Mouse (Mus musculus): ENCODE measurements around the gene Pclo. TPM values are rescaled to one million over a fixed set of nuclear protein-coding genes. Genes with fewer than 3 reads are reported as not detected.

The Pclo gene
- polyA plus RNA-seq, 1 experiment from 2014 or later: 2.4 TPM

GRCm38 (mm10) chr5:14705423-14705822, 190.7 kb downstream of the Pclo start:
- H3K9ac ChIP-seq (ENCODE audit: low read length): no peak overlapping the region
- no peak for ATAC-seq (replicated peaks; ENCODE audit: low FRiP score)

GRCm38 (mm10) chr5:14707311-14707710, 192.6 kb downstream of the Pclo start:
- no peak for ATAC-seq (replicated peaks; ENCODE audit: low FRiP score)
- no peak for DNase-seq (ENCODE audit: low spot score)
- WGBS: 82% methylated on average over 4 of the region's 4 CpGs
- Histone ChIP-seq H3K9me3 (ENCODE audit: control insufficient read depth, low read length) (no peaks in the 10 kb centered on the region), H3K4me1 (replicated peaks; ENCODE audit: control insufficient read depth, insufficient read depth, low read length) (no peaks in the 10 kb centered on the region), H3K27me3 (ENCODE audit: control insufficient read depth, insufficient read depth, low read length) (no peaks in the 10 kb centered on the region), H3K36me3 (ENCODE audit: control insufficient read depth, insufficient read depth, low read length) (no peaks in the 10 kb centered on the region), H3K27ac (ENCODE audit: low read depth, low read length) (no peak overlapping the region), H3K4me3 (ENCODE audit: low read depth, low read length) (no peak overlapping the region), H3K9ac (ENCODE audit: low read length) (no peak overlapping the region), H3K4me2 (ENCODE audit: low read depth, low read length, severe bottlenecking) (no peak overlapping the region)

More at GRCm38 (mm10) chr5:14705423-14705822, 190.7 kb downstream of the Pclo start:
- H3K4me3 ChIP-seq (ENCODE audit: low read depth, low read length): no peak overlapping the region
- no peaks in the 10 kb centered on the region for H3K4me1 ChIP-seq (replicated peaks; ENCODE audit: control insufficient read depth, insufficient read depth, low read length)
- no peak for DNase-seq (ENCODE audit: low spot score)
- H3K27ac ChIP-seq (ENCODE audit: low read depth, low read length): no peak overlapping the region
- no peaks in the 10 kb centered on the region for H3K9me3 ChIP-seq (ENCODE audit: control insufficient read depth, low read length)
- H3K4me2 ChIP-seq (ENCODE audit: low read depth, low read length, severe bottlenecking): no peak overlapping the region
- no peaks in the 10 kb centered on the region for H3K36me3 ChIP-seq (ENCODE audit: control insufficient read depth, insufficient read depth, low read length)
- WGBS: 52% methylated on average over 2 of the region's 2 CpGs
- H3K27me3 ChIP-seq (ENCODE audit: control insufficient read depth, insufficient read depth, low read length): no peaks in the 10 kb centered on the region

- H3K27ac ChIP-seq (ENCODE audit: low read depth, low read length): no peak overlapping the region
- H3K4me1 ChIP-seq (replicated peaks; ENCODE audit: control insufficient read depth, insufficient read depth, low read length): no peaks in the 10 kb centered on the region
- H3K9ac ChIP-seq (ENCODE audit: low read length): no peak overlapping the region
- ATAC-seq (replicated peaks; ENCODE audit: low FRiP score) (no peak), DNase-seq (ENCODE audit: low spot score) (no peak)
- H3K4me2 ChIP-seq (ENCODE audit: low read depth, low read length, severe bottlenecking): no peak overlapping the region
- H3K9me3 ChIP-seq (ENCODE audit: control insufficient read depth, low read length): no peaks in the 10 kb centered on the region
- H3K27me3 ChIP-seq (ENCODE audit: control insufficient read depth, insufficient read depth, low read length): no peaks in the 10 kb centered on the region
- 82% methylated on average over 3 of the region's 3 CpGs for WGBS
- H3K36me3 ChIP-seq (ENCODE audit: control insufficient read depth, insufficient read depth, low read length): no peaks in the 10 kb centered on the region
- no peak overlapping the region for H3K4me3 ChIP-seq (ENCODE audit: low read depth, low read length)
Observed at GRCm38 (mm10) chr5:14723576-14723975, 208.9 kb downstream of the Pclo start.

- DNase-seq (ENCODE audit: low spot score) (no peak), ATAC-seq (replicated peaks; ENCODE audit: low FRiP score) (no peak)
- H3K9me3 ChIP-seq (ENCODE audit: control insufficient read depth, low read length): no peaks in the 10 kb centered on the region
- H3K4me1 ChIP-seq (replicated peaks; ENCODE audit: control insufficient read depth, insufficient read depth, low read length): no peaks in the 10 kb centered on the region
- no peak overlapping the region for H3K4me2 ChIP-seq (ENCODE audit: low read depth, low read length, severe bottlenecking)
- WGBS: 84% methylated on average over 3 of the region's 3 CpGs
- no peaks in the 10 kb centered on the region for H3K36me3 ChIP-seq (ENCODE audit: control insufficient read depth, insufficient read depth, low read length)
- no peak overlapping the region for H3K9ac ChIP-seq (ENCODE audit: low read length)
- no peaks in the 10 kb centered on the region for H3K27me3 ChIP-seq (ENCODE audit: control insufficient read depth, insufficient read depth, low read length)
- H3K27ac ChIP-seq (ENCODE audit: low read depth, low read length): no peak overlapping the region
- H3K4me3 ChIP-seq (ENCODE audit: low read depth, low read length): no peak overlapping the region
Observed at GRCm38 (mm10) chr5:14728676-14729253, 214.0 kb downstream of the Pclo start.

- no peak overlapping the region for H3K4me2 ChIP-seq (ENCODE audit: low read depth, low read length, severe bottlenecking)
- no peak for DNase-seq (ENCODE audit: low spot score)
Observed at GRCm38 (mm10) chr5:14750882-14751281, 236.2 kb downstream of the Pclo start.

GRCm38 (mm10) chr5:14766686-14767085, 252.0 kb downstream of the Pclo start:
- no peak overlapping the region for H3K4me2 ChIP-seq (ENCODE audit: low read depth, low read length, severe bottlenecking)
- H3K27me3 ChIP-seq (ENCODE audit: control insufficient read depth, insufficient read depth, low read length): no peaks in the 10 kb centered on the region
- 94% methylated on average over 11 of the region's 11 CpGs for WGBS
- no peak overlapping the region for H3K27ac ChIP-seq (ENCODE audit: low read depth, low read length)
- no peak for ATAC-seq (replicated peaks; ENCODE audit: low FRiP score)
- no peak overlapping the region for H3K4me3 ChIP-seq (ENCODE audit: low read depth, low read length)
- no peak overlapping the region for H3K9ac ChIP-seq (ENCODE audit: low read length)
- DNase-seq (ENCODE audit: low spot score): no peak
- H3K9me3 ChIP-seq (ENCODE audit: control insufficient read depth, low read length): no peaks in the 10 kb centered on the region
- no peaks in the 10 kb centered on the region for H3K36me3 ChIP-seq (ENCODE audit: control insufficient read depth, insufficient read depth, low read length)
- no peaks in the 10 kb centered on the region for H3K4me1 ChIP-seq (replicated peaks; ENCODE audit: control insufficient read depth, insufficient read depth, low read length)

More at GRCm38 (mm10) chr5:14750882-14751281, 236.2 kb downstream of the Pclo start:
- H3K4me1 ChIP-seq (replicated peaks; ENCODE audit: control insufficient read depth, insufficient read depth, low read length): no peaks in the 10 kb centered on the region
- H3K27ac ChIP-seq (ENCODE audit: low read depth, low read length): no peak overlapping the region
- ATAC-seq (replicated peaks; ENCODE audit: low FRiP score): no peak
- H3K36me3 ChIP-seq (ENCODE audit: control insufficient read depth, insufficient read depth, low read length): no peaks in the 10 kb centered on the region
- H3K9me3 ChIP-seq (ENCODE audit: control insufficient read depth, low read length): no peaks in the 10 kb centered on the region
- H3K27me3 ChIP-seq (ENCODE audit: control insufficient read depth, insufficient read depth, low read length): no peaks in the 10 kb centered on the region
- no peak overlapping the region for H3K4me3 ChIP-seq (ENCODE audit: low read depth, low read length)
- no peak overlapping the region for H3K9ac ChIP-seq (ENCODE audit: low read length)

- WGBS: 65% methylated on average over 1 of the region's 1 CpGs
- Histone ChIP-seq H3K27me3 (ENCODE audit: control insufficient read depth, insufficient read depth, low read length) (no peaks in the 10 kb centered on the region), H3K36me3 (ENCODE audit: control insufficient read depth, insufficient read depth, low read length) (no peaks in the 10 kb centered on the region), H3K9me3 (ENCODE audit: control insufficient read depth, low read length) (no peaks in the 10 kb centered on the region), H3K4me1 (replicated peaks; ENCODE audit: control insufficient read depth, insufficient read depth, low read length) (no peaks in the 10 kb centered on the region), H3K27ac (ENCODE audit: low read depth, low read length) (no peak overlapping the region), H3K4me3 (ENCODE audit: low read depth, low read length) (no peak overlapping the region), H3K4me2 (ENCODE audit: low read depth, low read length, severe bottlenecking) (no peak overlapping the region), H3K9ac (ENCODE audit: low read length) (no peak overlapping the region)
- ATAC-seq (replicated peaks; ENCODE audit: low FRiP score) (no peak), DNase-seq (ENCODE audit: low spot score) (no peak)
Observed at GRCm38 (mm10) chr5:14782362-14783082, 267.8 kb downstream of the Pclo start.

- WGBS: 94% methylated on average over 9 of the region's 9 CpGs
- no peak for DNase-seq (ENCODE audit: low spot score)
Observed at GRCm38 (mm10) chr5:14793891-14794290, 279.2 kb downstream of the Pclo start.

GRCm38 (mm10) chr5:14807136-14807535, 292.4 kb downstream of the Pclo start:
- DNase-seq (ENCODE audit: low spot score) (peak; percentile 69), ATAC-seq (replicated peaks; ENCODE audit: low FRiP score) (peak; percentile 91)
- H3K27ac ChIP-seq (ENCODE audit: low read depth, low read length): no peak overlapping the region
- H3K4me3 ChIP-seq (ENCODE audit: low read depth, low read length): no peak overlapping the region
- H3K4me2 ChIP-seq (ENCODE audit: low read depth, low read length, severe bottlenecking): no peak overlapping the region
- H3K9ac ChIP-seq (ENCODE audit: low read length): no peak overlapping the region
- H3K9me3 ChIP-seq (ENCODE audit: control insufficient read depth, low read length): no peaks in the 10 kb centered on the region
- 4% methylated on average over 6 of the region's 6 CpGs for WGBS
- no peaks in the 10 kb centered on the region for H3K27me3 ChIP-seq (ENCODE audit: control insufficient read depth, insufficient read depth, low read length)
- H3K4me1 ChIP-seq (replicated peaks; ENCODE audit: control insufficient read depth, insufficient read depth, low read length): no peaks in the 10 kb centered on the region
- H3K36me3 ChIP-seq (ENCODE audit: control insufficient read depth, insufficient read depth, low read length): no peaks in the 10 kb centered on the region

More at GRCm38 (mm10) chr5:14793891-14794290, 279.2 kb downstream of the Pclo start:
- H3K9me3 ChIP-seq (ENCODE audit: control insufficient read depth, low read length): no peaks in the 10 kb centered on the region
- no peak for ATAC-seq (replicated peaks; ENCODE audit: low FRiP score)
- H3K36me3 ChIP-seq (ENCODE audit: control insufficient read depth, insufficient read depth, low read length): no peaks in the 10 kb centered on the region
- no peak overlapping the region for H3K4me3 ChIP-seq (ENCODE audit: low read depth, low read length)
- no peak overlapping the region for H3K27ac ChIP-seq (ENCODE audit: low read depth, low read length)
- H3K27me3 ChIP-seq (ENCODE audit: control insufficient read depth, insufficient read depth, low read length): no peaks in the 10 kb centered on the region
- H3K4me2 ChIP-seq (ENCODE audit: low read depth, low read length, severe bottlenecking): no peak overlapping the region
- no peaks in the 10 kb centered on the region for H3K4me1 ChIP-seq (replicated peaks; ENCODE audit: control insufficient read depth, insufficient read depth, low read length)
- no peak overlapping the region for H3K9ac ChIP-seq (ENCODE audit: low read length)
